Mouse (Mus musculus): Measurements from ENCODE around the gene Pcsk2.

DNA sequence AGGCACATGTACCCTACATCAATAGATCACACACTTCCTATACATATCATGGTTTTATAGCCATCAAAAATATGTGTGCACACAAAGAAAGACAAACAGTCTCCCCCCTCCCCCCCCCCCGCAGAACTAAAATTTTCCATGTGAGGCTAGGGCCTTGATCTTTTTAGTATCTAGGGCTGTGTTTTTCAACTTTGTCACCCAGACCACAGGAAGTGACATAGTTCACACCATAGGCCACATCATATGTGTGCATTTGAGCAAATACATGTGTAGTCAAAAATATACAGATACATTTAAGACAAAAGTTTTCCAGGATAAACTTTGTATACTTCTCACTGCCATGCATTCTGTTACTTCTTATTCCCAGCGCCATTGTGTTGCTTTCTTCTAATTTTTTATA is 293.5 kb downstream of the Pcsk2 start:
- TF ChIP-seq GATA1 (IDR thresholded peaks at IDR 0.05; ENCODE audit: borderline replicate concordance, low read length) (no peak), FLI1 (IDR thresholded peaks at IDR 0.05; ENCODE audit: low read length) (no peak)

Measured in megakaryocyte, embryonic 14.5 days (primary cell).